Mouse (Mus musculus) embryonic fibroblast, embryonic 13.5 days (primary cell): ENCODE results near the gene Sh2b1.

Source experiments
- CTCF ChIP-seq: IDR thresholded peaks from 2 replicates; pipeline ENCODE4 v1.5.1; 2011; ENCODE audit warnings: mild to moderate bottlenecking, control low read depth, low read length, moderate library complexity, borderline replicate concordance; ENCODE audit not compliant: insufficient read depth
- POLR2A ChIP-seq: IDR thresholded peaks from 2 replicates; pipeline ENCODE4 v1.6.1; 2011; ENCODE audit warnings: low read depth, mild to moderate bottlenecking, control low read depth, low read length, moderate library complexity

DNA sequence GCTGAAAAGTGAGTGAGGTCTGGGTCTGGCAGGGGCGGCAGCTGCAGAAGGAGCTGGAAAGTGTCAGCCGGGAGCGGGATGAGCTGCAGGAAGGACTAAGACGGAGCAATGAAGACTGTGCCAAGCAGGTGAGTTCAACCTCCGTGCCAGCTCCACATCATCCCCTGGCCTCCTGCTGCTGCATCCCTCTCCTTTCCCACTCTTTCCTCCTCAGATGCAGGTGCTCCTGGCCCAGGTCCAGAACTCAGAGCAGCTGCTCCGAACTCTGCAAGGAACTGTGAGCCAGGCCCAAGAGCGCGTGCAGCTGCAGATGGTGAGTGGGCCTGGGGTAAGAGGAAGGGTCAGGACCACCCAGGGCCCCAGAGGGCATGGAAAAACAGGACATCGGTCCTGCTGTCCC, 35.1 kb downstream of the Sh2b1 start:
- TF ChIP-seq CTCF: no peak
- TF ChIP-seq POLR2A: no peak
